Mouse (Mus musculus): Measurements from ENCODE around the gene Wdr20rt. TPM values are rescaled to one million over a fixed set of nuclear protein-coding genes. Genes with fewer than 3 reads are reported as not detected.

Gene Wdr20rt
- polyA plus RNA-seq (2015; fragmentation: Nextera tagmentation; extraction: Ambion mirVana): not detected in 2 replicates

GRCm38 (mm10) chr12:65225467-65225945, at the start of gene Wdr20rt:
Gene Wdr20rt, plus strand, starts transcription at chr12:65225517.
- WGBS: 96% methylated on average over 22 of the region's 22 CpGs
- no peaks in the 10 kb centered on the region for H3K36me3 ChIP-seq (ENCODE audit: control insufficient read depth, insufficient read depth, low read length)

GRCm38 (mm10) chr12:65187365-65187764, 38.0 kb upstream of the Wdr20rt start:
- H3K4me1 ChIP-seq (ENCODE audit: control insufficient read depth, insufficient read depth, low read length): no peaks in the 10 kb centered on the region
- H3K36me3 ChIP-seq (ENCODE audit: control insufficient read depth, insufficient read depth, low read length): no peaks in the 10 kb centered on the region
- H3K9me3 ChIP-seq (replicated peaks; ENCODE audit: control insufficient read depth, low read length, poor library complexity, severe bottlenecking): no peaks in the 10 kb centered on the region
- no peak overlapping the region for H3K4me2 ChIP-seq (ENCODE audit: low read length)
- H3K27ac ChIP-seq (ENCODE audit: low read length): no peak overlapping the region
- H3K27me3 ChIP-seq (ENCODE audit: control insufficient read depth, insufficient read depth, low read depth, low read length): no peaks in the 10 kb centered on the region
- H3K4me3 ChIP-seq (ENCODE audit: low read depth, low read length): no peak overlapping the region
- 56% methylated on average over 3 of the region's 3 CpGs for WGBS
- no peak overlapping the region for H3K9ac ChIP-seq (ENCODE audit: low read depth, low read length)
- no peak for ATAC-seq

More at GRCm38 (mm10) chr12:65225467-65225945, at the start of gene Wdr20rt:
- no peak within 1 kb of the TSS for H3K27ac ChIP-seq (ENCODE audit: low read length)
- H3K27me3 ChIP-seq (ENCODE audit: control insufficient read depth, insufficient read depth, low read depth, low read length): no peaks in the 10 kb centered on the region
- H3K4me1 ChIP-seq (ENCODE audit: control insufficient read depth, insufficient read depth, low read length): no peaks in the 10 kb centered on the region
- H3K4me2 ChIP-seq (ENCODE audit: low read length): no peak within 1 kb of the TSS
- no peak for ATAC-seq
- H3K9ac ChIP-seq (ENCODE audit: low read depth, low read length): no peak within 1 kb of the TSS
- no peak within 1 kb of the TSS for H3K4me3 ChIP-seq (ENCODE audit: low read depth, low read length)
- no peaks in the 10 kb centered on the region; the same call in 1 of the 2 replicates for H3K9me3 ChIP-seq (replicated peaks; ENCODE audit: control insufficient read depth, low read length, poor library complexity, severe bottlenecking)

DNA sequence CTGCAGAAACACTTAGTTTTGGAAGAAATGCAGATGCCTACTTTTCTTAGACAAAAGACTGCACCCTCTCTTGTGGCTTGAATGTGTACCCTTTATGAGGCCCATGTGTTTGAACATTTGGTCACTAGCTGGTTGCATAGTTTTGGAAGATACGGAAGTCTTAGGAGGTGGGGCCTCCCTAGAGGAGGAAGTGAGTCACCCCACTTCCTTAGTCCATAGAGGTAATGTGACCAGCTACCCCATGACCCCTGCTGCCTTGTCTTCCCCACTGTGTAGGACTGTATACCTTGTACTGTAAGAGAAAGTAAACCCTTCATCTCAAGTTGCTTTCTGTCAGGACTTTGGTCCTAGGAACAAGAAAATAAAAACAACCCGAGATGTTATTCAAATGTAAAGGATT, 36.1 kb upstream of the Wdr20rt start:
- Histone ChIP-seq H3K9ac (ENCODE audit: low read depth, low read length) (no peak overlapping the region), H3K36me3 (ENCODE audit: control insufficient read depth, insufficient read depth, low read length) (no peaks in the 10 kb centered on the region), H3K27me3 (ENCODE audit: control insufficient read depth, insufficient read depth, low read depth, low read length) (no peaks in the 10 kb centered on the region), H3K4me1 (ENCODE audit: control insufficient read depth, insufficient read depth, low read length) (no peaks in the 10 kb centered on the region), H3K9me3 (replicated peaks; ENCODE audit: control insufficient read depth, low read length, poor library complexity, severe bottlenecking) (no peaks in the 10 kb centered on the region), H3K4me2 (ENCODE audit: low read length) (no peak overlapping the region), H3K4me3 (ENCODE audit: low read depth, low read length) (no peak overlapping the region), H3K27ac (ENCODE audit: low read length) (no peak overlapping the region)
- ATAC-seq: no peak
- WGBS: 85% methylated on average over 2 of the region's 2 CpGs

GRCm38 (mm10) chr12:65194003-65194530, 31.2 kb upstream of the Wdr20rt start:
- no peak for ATAC-seq
- no peaks in the 10 kb centered on the region for H3K36me3 ChIP-seq (ENCODE audit: control insufficient read depth, insufficient read depth, low read length)
- WGBS: 58% methylated on average over 5 of the region's 5 CpGs
- H3K27me3 ChIP-seq (ENCODE audit: control insufficient read depth, insufficient read depth, low read depth, low read length): no peaks in the 10 kb centered on the region
- H3K9me3 ChIP-seq (replicated peaks; ENCODE audit: control insufficient read depth, low read length, poor library complexity, severe bottlenecking): no peaks in the 10 kb centered on the region
- H3K4me2 ChIP-seq (ENCODE audit: low read length): no peak overlapping the region
- no peak overlapping the region for H3K4me3 ChIP-seq (ENCODE audit: low read depth, low read length)
- H3K27ac ChIP-seq (ENCODE audit: low read length): no peak overlapping the region
- H3K4me1 ChIP-seq (ENCODE audit: control insufficient read depth, insufficient read depth, low read length): no peaks in the 10 kb centered on the region
- no peak overlapping the region for H3K9ac ChIP-seq (ENCODE audit: low read depth, low read length)

- 96% methylated on average over 2 of the region's 2 CpGs for WGBS
- ATAC-seq: no peak
Observed at GRCm38 (mm10) chr12:65201812-65202211, 23.5 kb upstream of the Wdr20rt start.

DNA sequence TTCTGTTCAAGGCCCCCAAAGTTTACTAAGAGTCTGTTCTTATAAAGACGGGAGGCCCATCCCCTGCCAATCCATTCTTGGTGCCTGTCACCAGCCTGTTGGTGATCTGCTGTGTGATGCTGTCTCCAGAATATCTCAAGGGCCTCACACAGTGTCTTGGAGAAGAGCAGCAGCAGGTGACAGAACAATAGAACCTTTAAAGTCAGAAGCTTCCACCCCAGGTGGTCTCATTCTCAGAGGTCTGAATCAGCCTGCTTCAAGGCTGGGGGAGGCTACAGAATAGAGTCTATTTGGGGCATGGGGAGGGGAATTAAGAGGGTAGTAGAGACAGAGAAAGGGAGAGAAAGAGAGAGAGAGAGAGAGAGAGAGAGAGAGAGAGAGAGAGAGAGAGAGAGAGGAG, 18.9 kb upstream of the Wdr20rt start:
- H3K4me1 ChIP-seq (ENCODE audit: control insufficient read depth, insufficient read depth, low read length): no peaks in the 10 kb centered on the region
- 33% methylated on average over 1 of the region's 1 CpGs for WGBS
- no peaks in the 10 kb centered on the region for H3K36me3 ChIP-seq (ENCODE audit: control insufficient read depth, insufficient read depth, low read length)
- no peaks in the 10 kb centered on the region for H3K9me3 ChIP-seq (replicated peaks; ENCODE audit: control insufficient read depth, low read length, poor library complexity, severe bottlenecking)
- no peak overlapping the region for H3K4me2 ChIP-seq (ENCODE audit: low read length)
- H3K4me3 ChIP-seq (ENCODE audit: low read depth, low read length): no peak overlapping the region
- no peak overlapping the region for H3K27ac ChIP-seq (ENCODE audit: low read length)
- ATAC-seq: no peak
- H3K27me3 ChIP-seq (ENCODE audit: control insufficient read depth, insufficient read depth, low read depth, low read length): no peaks in the 10 kb centered on the region
- H3K9ac ChIP-seq (ENCODE audit: low read depth, low read length): no peak overlapping the region

More at GRCm38 (mm10) chr12:65201812-65202211, 23.5 kb upstream of the Wdr20rt start:
- Histone ChIP-seq H3K4me1 (ENCODE audit: control insufficient read depth, insufficient read depth, low read length) (no peaks in the 10 kb centered on the region), H3K9me3 (replicated peaks; ENCODE audit: control insufficient read depth, low read length, poor library complexity, severe bottlenecking) (no peaks in the 10 kb centered on the region), H3K4me3 (ENCODE audit: low read depth, low read length) (no peak overlapping the region), H3K4me2 (ENCODE audit: low read length) (no peak overlapping the region), H3K27ac (ENCODE audit: low read length) (no peak overlapping the region), H3K9ac (ENCODE audit: low read depth, low read length) (no peak overlapping the region), H3K27me3 (ENCODE audit: control insufficient read depth, insufficient read depth, low read depth, low read length) (no peaks in the 10 kb centered on the region), H3K36me3 (ENCODE audit: control insufficient read depth, insufficient read depth, low read length) (no peaks in the 10 kb centered on the region)

GRCm38 (mm10) chr12:65216404-65216840, 8.9 kb upstream of the Wdr20rt start:
- peak; percentile 93 for ATAC-seq
- H3K4me1 ChIP-seq (ENCODE audit: control insufficient read depth, insufficient read depth, low read length): no peaks in the 10 kb centered on the region
- H3K36me3 ChIP-seq (ENCODE audit: control insufficient read depth, insufficient read depth, low read length): no peaks in the 10 kb centered on the region
- no peak overlapping the region for H3K9ac ChIP-seq (ENCODE audit: low read depth, low read length)
- no peaks in the 10 kb centered on the region for H3K27me3 ChIP-seq (ENCODE audit: control insufficient read depth, insufficient read depth, low read depth, low read length)
- no peak overlapping the region for H3K27ac ChIP-seq (ENCODE audit: low read length)
- no peaks in the 10 kb centered on the region for H3K9me3 ChIP-seq (replicated peaks; ENCODE audit: control insufficient read depth, low read length, poor library complexity, severe bottlenecking)
- no peak overlapping the region for H3K4me2 ChIP-seq (ENCODE audit: low read length)
- no peak overlapping the region for H3K4me3 ChIP-seq (ENCODE audit: low read depth, low read length)
- 29% methylated on average over 6 of the region's 6 CpGs for WGBS

- no peak; the same call in 1 of the 2 replicates for ATAC-seq
- H3K4me3 ChIP-seq (ENCODE audit: low read depth, low read length): no peak overlapping the region
- no peaks in the 10 kb centered on the region; the same call in 1 of the 2 replicates for H3K9me3 ChIP-seq (replicated peaks; ENCODE audit: control insufficient read depth, low read length, poor library complexity, severe bottlenecking)
- H3K36me3 ChIP-seq (ENCODE audit: control insufficient read depth, insufficient read depth, low read length): no peaks in the 10 kb centered on the region
- no peaks in the 10 kb centered on the region for H3K27me3 ChIP-seq (ENCODE audit: control insufficient read depth, insufficient read depth, low read depth, low read length)
- no peak overlapping the region for H3K9ac ChIP-seq (ENCODE audit: low read depth, low read length)
- no peaks in the 10 kb centered on the region for H3K4me1 ChIP-seq (ENCODE audit: control insufficient read depth, insufficient read depth, low read length)
- H3K4me2 ChIP-seq (ENCODE audit: low read length): no peak overlapping the region
- no peak overlapping the region for H3K27ac ChIP-seq (ENCODE audit: low read length)
- 39% methylated on average over 6 of the region's 6 CpGs for WGBS
Observed at GRCm38 (mm10) chr12:65228628-65229027, 3.3 kb downstream of the Wdr20rt start.

GRCm38 (mm10) chr12:65229041-65229440, 3.7 kb downstream of the Wdr20rt start:
- no peak overlapping the region for H3K4me3 ChIP-seq (ENCODE audit: low read depth, low read length)
- H3K27me3 ChIP-seq (ENCODE audit: control insufficient read depth, insufficient read depth, low read depth, low read length): no peaks in the 10 kb centered on the region
- no peak overlapping the region for H3K27ac ChIP-seq (ENCODE audit: low read length)
- H3K4me2 ChIP-seq (ENCODE audit: low read length): no peak overlapping the region
- H3K36me3 ChIP-seq (ENCODE audit: control insufficient read depth, insufficient read depth, low read length): no peaks in the 10 kb centered on the region
- H3K4me1 ChIP-seq (ENCODE audit: control insufficient read depth, insufficient read depth, low read length): no peaks in the 10 kb centered on the region
- no peaks in the 10 kb centered on the region; the same call in 1 of the 2 replicates for H3K9me3 ChIP-seq (replicated peaks; ENCODE audit: control insufficient read depth, low read length, poor library complexity, severe bottlenecking)
- H3K9ac ChIP-seq (ENCODE audit: low read depth, low read length): no peak overlapping the region
- ATAC-seq: peak; percentile 51
